ENCODE assay signal across 11 mouse cellular contexts in genomic region chr3:146153862-146154611, GRCm38 (mm10). TPM values are rescaled to one million over a fixed set of nuclear protein-coding genes. Genes with fewer than 3 reads are reported as not detected.
DNase-seq lines count a peak whose midpoint lies in the region; ATAC-seq lines count a peak whose summit lies in the region.
"Had no signal": no experiment of that assay in that cellular context is flagged by ENCODE, and none has a peak within 500 bp of the region (broad histone marks: within the 10 kb centered on the region; RNA-seq: fewer than 3 reads in every experiment).

No protein-coding gene starts in this region.

- WGBS in heart, embryonic 12.5 days: 32% methylated on average over 12 of the region's 12 CpGs
- 32% methylated on average over 12 of the region's 12 CpGs for WGBS in heart, embryonic 10.5 days
- WGBS in hindbrain, embryonic 10.5 days: 31% methylated on average over 12 of the region's 12 CpGs
- WGBS in midbrain, embryonic 16.5 days: 26% methylated on average over 12 of the region's 12 CpGs

- H3K27ac ChIP-seq in heart, embryonic 12.5 days (ENCODE audit: poor library complexity, severe bottlenecking): no peak overlapping the region
- no peak overlapping the region for H3K27ac ChIP-seq in heart, embryonic 10.5 days
- H3K27ac ChIP-seq in hindbrain, embryonic 10.5 days: no peak overlapping the region
- no peak overlapping the region for H3K27ac ChIP-seq in midbrain, embryonic 16.5 days (ENCODE audit: low read length)

- H3K9me3 ChIP-seq in heart, embryonic 12.5 days (replicated peaks): no peaks in the 10 kb centered on the region
- no peaks in the 10 kb centered on the region for H3K9me3 ChIP-seq in heart, embryonic 10.5 days
- no peaks in the 10 kb centered on the region for H3K9me3 ChIP-seq in hindbrain, embryonic 10.5 days
- no peaks in the 10 kb centered on the region for H3K9me3 ChIP-seq in midbrain, embryonic 16.5 days (replicated peaks; ENCODE audit: control insufficient read depth, low read length, poor library complexity, severe bottlenecking)

- no peak for DNase-seq in heart, embryonic 10.5 days (ENCODE audit: low spot score)
- peak; percentile 79 for DNase-seq in adipocyte (ENCODE audit: low spot score)
- peak; percentile 47 for DNase-seq in hindbrain, embryonic 10.5 days (ENCODE audit: low spot score)
- DNase-seq in urinary bladder, adult 2 months (ENCODE audit: low spot score): no peak
- DNase-seq in cerebellum, adult 11 months: no peak
- no peak for DNase-seq in adrenal gland, postnatal 25 days

- no peak overlapping the region for H3K9ac ChIP-seq in heart, embryonic 12.5 days
- no peak overlapping the region for H3K9ac ChIP-seq in midbrain, embryonic 16.5 days (ENCODE audit: low read depth, low read length)

- peaks cover 11% of the 10 kb centered on the region for H3K4me1 ChIP-seq in heart, embryonic 12.5 days (replicated peaks)
- peaks cover 32% of the 10 kb centered on the region for H3K4me1 ChIP-seq in heart, embryonic 10.5 days
- H3K4me1 ChIP-seq in hindbrain, embryonic 10.5 days (replicated peaks): peaks cover 25% of the 10 kb centered on the region
- peaks cover 14% of the 10 kb centered on the region for H3K4me1 ChIP-seq in midbrain, embryonic 16.5 days (ENCODE audit: control insufficient read depth, insufficient read depth, low read length)

- H3K36me3 ChIP-seq in heart, embryonic 12.5 days: no peaks in the 10 kb centered on the region
- no peaks in the 10 kb centered on the region for H3K36me3 ChIP-seq in heart, embryonic 10.5 days
- no peaks in the 10 kb centered on the region for H3K36me3 ChIP-seq in hindbrain, embryonic 10.5 days
- H3K36me3 ChIP-seq in midbrain, embryonic 16.5 days (ENCODE audit: control insufficient read depth, insufficient read depth, low read length): no peaks in the 10 kb centered on the region

- peak overlapping the region; percentile 38 for H3K4me2 ChIP-seq in heart, embryonic 12.5 days
- H3K4me2 ChIP-seq in midbrain, embryonic 16.5 days (ENCODE audit: low read length): peak overlapping the region; percentile 31

- ATAC-seq in heart, embryonic 12.5 days (ENCODE audit: insufficient number of reproducible peaks, low FRiP score): no peak
- no peak for ATAC-seq in midbrain, embryonic 16.5 days

- no peak overlapping the region for H3K4me3 ChIP-seq in heart, embryonic 12.5 days
- H3K4me3 ChIP-seq in heart, embryonic 10.5 days: no peak overlapping the region
- H3K4me3 ChIP-seq in hindbrain, embryonic 10.5 days: no peak overlapping the region
- H3K4me3 ChIP-seq in midbrain, embryonic 16.5 days (ENCODE audit: low read depth, low read length): no peak overlapping the region

- peaks cover 27% of the 10 kb centered on the region for H3K27me3 ChIP-seq in heart, embryonic 12.5 days (replicated peaks)
- peaks cover 43% of the 10 kb centered on the region for H3K27me3 ChIP-seq in heart, embryonic 10.5 days (ENCODE audit: insufficient read depth, poor library complexity, severe bottlenecking)
- H3K27me3 ChIP-seq in hindbrain, embryonic 10.5 days (ENCODE audit: insufficient read depth, poor library complexity, severe bottlenecking): peaks cover 40% of the 10 kb centered on the region
- peaks cover 18% of the 10 kb centered on the region for H3K27me3 ChIP-seq in midbrain, embryonic 16.5 days (ENCODE audit: control insufficient read depth, insufficient read depth, low read depth, low read length)

RNA-seq across cellular contexts. Expression of gene Mcoln2, which starts 4.4 kb away (rescaled TPM):
- polyA plus RNA-seq in heart, embryonic 12.5 days (2016; fragmentation: Nextera tagmentation; extraction: Ambion mirVana): 0.19 and 0.57 TPM in 2 replicates
- polyA plus RNA-seq in heart, embryonic 10.5 days (2016; fragmentation: Nextera tagmentation; extraction: Ambion mirVana): 0.18 and 0.44 TPM in 2 replicates
- 0.41 and 0.62 TPM in 2 replicates for polyA plus RNA-seq in hindbrain, embryonic 10.5 days (2016; fragmentation: Nextera tagmentation; extraction: Ambion mirVana)
- polyA plus RNA-seq in midbrain, embryonic 16.5 days (2015; fragmentation: Nextera tagmentation; extraction: Ambion mirVana): 0.18 TPM in 1 of 2 replicates, not detected in the other
- polyA plus RNA-seq in urinary bladder, adult 2 months (2012; rRNA removed): 1.3 TPM in 2 replicates
- not detected in 2 replicates for total RNA-seq in adrenal gland, postnatal 25 days (2021)
- total RNA-seq: layer of hippocampus, postnatal 10 days had no signal
- polyA plus RNA-seq: cortical plate, adult 2 months had no signal

RNA-seq across cellular contexts. Expression of gene Mcoln3, which starts 36.8 kb away (rescaled TPM):
- 0.66 and 1.1 TPM in 2 replicates for polyA plus RNA-seq in heart, embryonic 12.5 days (2016; fragmentation: Nextera tagmentation; extraction: Ambion mirVana)
- polyA plus RNA-seq in heart, embryonic 10.5 days (2016; fragmentation: Nextera tagmentation; extraction: Ambion mirVana): 1.5 and 3.6 TPM in 2 replicates
- 4.9 and 8.6 TPM in 2 replicates for polyA plus RNA-seq in hindbrain, embryonic 10.5 days (2016; fragmentation: Nextera tagmentation; extraction: Ambion mirVana)
- 0.31 and 0.35 TPM in 2 replicates for polyA plus RNA-seq in midbrain, embryonic 16.5 days (2015; fragmentation: Nextera tagmentation; extraction: Ambion mirVana)
- 0.01 and 0.12 TPM in 2 replicates for polyA plus RNA-seq in urinary bladder, adult 2 months (2012; rRNA removed)
- not detected in 2 replicates for total RNA-seq in adrenal gland, postnatal 25 days (2021)
- total RNA-seq: layer of hippocampus, postnatal 10 days; MEL had no signal
- polyA plus RNA-seq: cortical plate, adult 2 months had no signal

RNA-seq across cellular contexts. Expression of gene Wdr63, which starts 46.1 kb away (rescaled TPM):
- not detected in 2 replicates for polyA plus RNA-seq in heart, embryonic 12.5 days (2016; fragmentation: Nextera tagmentation; extraction: Ambion mirVana)
- 0.38 and 0.48 TPM in 2 replicates for polyA plus RNA-seq in heart, embryonic 10.5 days (2016; fragmentation: Nextera tagmentation; extraction: Ambion mirVana)
- 0.50 and 1.1 TPM in 2 replicates for polyA plus RNA-seq in hindbrain, embryonic 10.5 days (2016; fragmentation: Nextera tagmentation; extraction: Ambion mirVana)
- 1.1 and 2.1 TPM in 2 replicates for polyA plus RNA-seq in midbrain, embryonic 16.5 days (2015; fragmentation: Nextera tagmentation; extraction: Ambion mirVana)
- 0.15 and 0.25 TPM in 2 replicates for polyA plus RNA-seq in urinary bladder, adult 2 months (2012; rRNA removed)
- total RNA-seq in adrenal gland, postnatal 25 days (2021): not detected in 2 replicates
- total RNA-seq: MEL had no signal

Comparison
In these comparisons a context has a peak if more than half of its experiments do, and no peak if none do; other contexts are left out.
1. DNase-seq: peak in adipocyte (single experiment) and hindbrain, embryonic 10.5 days (single experiment); none in heart, embryonic 10.5 days (single experiment), urinary bladder, adult 2 months (single experiment), cerebellum, adult 11 months (single experiment) and adrenal gland, postnatal 25 days (single experiment).